Mouse (Mus musculus): ENCODE measurements around the gene Tymp.

The Tymp gene

GRCm38 (mm10) chr15:89373762-89374248, 3.0 kb downstream of the Tymp start, which contains the start of gene Sco2:
Gene Sco2, minus strand, starts transcription at chr15:89373846.
- DNase-seq (ENCODE audit: low spot score), result peak; percentile 83

- peak; percentile 39 for DNase-seq (ENCODE audit: low spot score)
Measured at GRCm38 (mm10) chr15:89373027-89373761, 3.6 kb downstream of the Tymp start.

GRCm38 (mm10) chr15:89372536-89372935, 4.3 kb downstream of the Tymp start:
- no peak for DNase-seq (ENCODE audit: low spot score)

GRCm38 (mm10) chr15:89372068-89372467, 4.8 kb downstream of the Tymp start:
- no peak for DNase-seq (ENCODE audit: low spot score)

- DNase-seq (ENCODE audit: low spot score), result no peak
Measured at GRCm38 (mm10) chr15:89365141-89365551, 11.7 kb downstream of the Tymp start.

GRCm38 (mm10) chr15:89363051-89363450, 13.8 kb downstream of the Tymp start:
- no peak for DNase-seq (ENCODE audit: low spot score)

GRCm38 (mm10) chr15:89358784-89359183, 18.1 kb downstream of the Tymp start:
- DNase-seq (ENCODE audit: low spot score), result no peak

GRCm38 (mm10) chr15:89356372-89356771, 20.5 kb downstream of the Tymp start:
- no peak for DNase-seq (ENCODE audit: low spot score)

GRCm38 (mm10) chr15:89355241-89356187, 21.3 kb downstream of the Tymp start, which contains the start of the genes Lmf2 and Ncaph2:
Gene Lmf2, minus strand, starts transcription at chr15:89355659.
Gene Ncaph2, plus strand, starts transcription at chr15:89355719.
- peak; percentile 80 for DNase-seq (ENCODE audit: low spot score)

- DNase-seq (ENCODE audit: low spot score), result no peak
Measured at GRCm38 (mm10) chr15:89354455-89354854, 22.4 kb downstream of the Tymp start.

GRCm38 (mm10) chr15:89353837-89354236, 23.0 kb downstream of the Tymp start:
- no peak for DNase-seq (ENCODE audit: low spot score)

GRCm38 (mm10) chr15:89352795-89353194, 24.0 kb downstream of the Tymp start:
- no peak for DNase-seq (ENCODE audit: low spot score)

GRCm38 (mm10) chr15:89352054-89352453, 24.8 kb downstream of the Tymp start:
- no peak for DNase-seq (ENCODE audit: low spot score)

GRCm38 (mm10) chr15:89351302-89351701, 25.5 kb downstream of the Tymp start:
- no peak for DNase-seq (ENCODE audit: low spot score)

GRCm38 (mm10) chr15:89350447-89350846, 26.4 kb downstream of the Tymp start:
- no peak for DNase-seq (ENCODE audit: low spot score)

GRCm38 (mm10) chr15:89343325-89343724, 33.5 kb downstream of the Tymp start:
- no peak for DNase-seq (ENCODE audit: low spot score)

GRCm38 (mm10) chr15:89341678-89342077, 35.2 kb downstream of the Tymp start:
- no peak for DNase-seq (ENCODE audit: low spot score)

- no peak for DNase-seq (ENCODE audit: low spot score)
Measured at GRCm38 (mm10) chr15:89340136-89340535, 36.7 kb downstream of the Tymp start.

GRCm38 (mm10) chr15:89339696-89340095, 37.1 kb downstream of the Tymp start:
- no peak for DNase-seq (ENCODE audit: low spot score)

GRCm38 (mm10) chr15:89336422-89336821, 40.4 kb downstream of the Tymp start:
- DNase-seq (ENCODE audit: low spot score), result no peak

GRCm38 (mm10) chr15:89334774-89335537, 41.9 kb downstream of the Tymp start:
- DNase-seq (ENCODE audit: low spot score), result no peak

- no peak for DNase-seq (ENCODE audit: low spot score)
Measured at GRCm38 (mm10) chr15:89334271-89334670, 42.6 kb downstream of the Tymp start, which contains the start of gene Miox. Gene Miox, plus strand, starts transcription at chr15:89334398.

Measured in urinary bladder, postnatal 10 days (tissue).